Mouse (Mus musculus): ENCODE data around the gene Obscn.

Obscn gene

DNA sequence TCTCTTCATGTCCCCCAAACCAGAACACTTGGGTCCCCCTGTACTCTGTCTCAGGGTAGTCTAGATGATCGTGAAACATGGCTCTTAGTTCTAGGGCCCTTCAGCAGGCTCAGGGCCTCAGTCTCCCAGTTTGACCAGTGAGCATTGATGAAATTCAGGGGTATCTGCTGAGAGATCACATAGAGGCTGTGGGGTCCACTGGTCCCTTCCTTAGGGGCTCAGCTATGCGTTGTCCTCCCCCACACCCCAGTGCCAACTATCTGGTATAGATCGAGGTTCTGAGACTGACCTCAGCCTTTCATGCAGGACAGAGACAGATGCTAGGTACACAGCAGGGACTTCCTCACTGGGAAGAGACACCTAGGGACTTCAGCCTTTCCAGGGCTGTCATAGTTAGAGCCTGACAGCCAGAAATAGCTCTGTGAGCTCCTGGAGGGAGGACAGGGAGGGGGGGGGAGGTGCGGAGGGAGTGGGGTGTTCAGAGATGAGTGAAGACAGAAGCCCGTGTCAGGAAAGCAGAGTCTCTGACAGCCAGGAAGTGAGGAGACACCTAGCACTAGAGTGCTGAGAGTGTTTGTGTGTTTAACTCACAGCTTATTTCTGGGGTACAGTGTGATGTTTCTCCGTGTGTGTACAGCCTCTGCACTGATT lies 152.4 kb downstream of the Obscn start:
- DNase-seq (ENCODE audit: low read depth) = no peak

DNA sequence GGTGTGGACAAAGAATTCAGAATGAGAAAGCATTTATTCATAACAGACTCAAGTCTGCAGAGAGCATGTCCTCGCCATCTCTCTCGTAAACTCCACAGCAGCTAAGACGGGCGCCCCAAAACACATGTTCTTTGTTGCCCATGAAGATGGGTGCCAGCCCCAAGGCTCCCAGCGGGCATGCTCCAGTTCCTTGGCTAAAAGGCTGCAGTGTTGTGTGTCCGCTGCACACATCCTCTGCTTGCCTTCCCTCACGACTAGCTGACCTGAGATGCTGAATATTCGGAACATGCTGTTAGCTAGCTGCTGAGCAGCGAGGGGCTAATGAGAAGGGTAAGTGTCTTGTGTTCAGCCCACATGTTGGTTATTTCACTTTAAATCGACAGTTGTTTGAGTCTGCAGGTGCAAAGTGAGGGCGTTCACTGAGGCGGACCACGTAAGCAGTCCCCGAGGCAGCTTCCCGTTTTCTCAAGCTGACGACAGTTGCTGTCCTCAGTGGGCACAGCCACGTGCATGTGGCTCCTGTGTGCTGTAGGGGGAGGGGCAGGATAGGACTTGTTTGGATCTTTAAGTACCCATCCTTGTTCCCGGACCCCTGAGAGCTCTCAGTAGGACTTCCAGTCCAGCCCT lies 153.6 kb downstream of the Obscn start:
- no peak for DNase-seq (ENCODE audit: low read depth)

DNA sequence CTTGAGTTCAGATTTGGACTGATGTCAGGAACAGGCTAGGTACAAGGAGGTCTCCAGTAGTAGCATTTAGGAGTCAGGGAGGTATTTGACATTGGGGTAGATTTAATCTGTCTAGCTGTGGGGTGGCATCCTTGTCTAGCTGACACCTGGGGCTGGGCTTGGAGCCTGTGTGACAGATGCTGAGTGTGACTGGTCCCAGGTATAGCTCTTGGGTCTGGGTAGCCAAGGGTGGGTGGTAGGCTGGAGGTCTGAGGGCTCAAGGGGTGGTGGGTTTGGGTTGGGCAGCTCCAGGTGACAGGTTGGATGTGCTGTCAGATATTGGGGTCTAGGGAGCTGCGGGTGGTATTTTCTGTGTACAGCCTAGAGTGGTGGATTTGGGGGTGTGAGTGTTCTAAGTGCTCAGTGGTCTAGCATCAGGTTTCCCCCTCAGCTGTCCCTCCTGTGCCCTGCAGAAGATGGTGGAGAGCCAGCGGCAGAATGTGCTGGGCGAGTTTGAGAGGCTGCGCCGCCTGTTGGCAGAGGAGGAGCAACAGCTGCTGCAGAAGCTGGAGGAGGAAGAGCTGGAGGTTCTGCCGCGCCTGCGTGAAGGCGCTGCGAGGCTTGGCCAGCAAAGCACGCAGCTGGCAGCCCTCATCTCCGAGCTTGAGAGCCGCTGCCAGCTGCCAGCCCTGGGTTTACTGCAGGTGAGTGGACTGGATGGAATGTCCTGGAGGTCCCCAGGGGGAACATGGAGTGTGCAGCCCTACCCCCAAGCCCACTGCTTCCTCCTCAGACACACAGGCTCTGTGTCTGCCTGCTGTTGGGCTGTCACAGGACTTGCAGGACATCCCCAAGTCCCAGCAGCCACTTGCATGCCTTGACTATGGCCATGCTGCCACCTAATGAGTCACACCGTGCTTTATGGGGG lies 154.4 kb downstream of the Obscn start:
- no peak for DNase-seq (ENCODE audit: low read depth)

DNA sequence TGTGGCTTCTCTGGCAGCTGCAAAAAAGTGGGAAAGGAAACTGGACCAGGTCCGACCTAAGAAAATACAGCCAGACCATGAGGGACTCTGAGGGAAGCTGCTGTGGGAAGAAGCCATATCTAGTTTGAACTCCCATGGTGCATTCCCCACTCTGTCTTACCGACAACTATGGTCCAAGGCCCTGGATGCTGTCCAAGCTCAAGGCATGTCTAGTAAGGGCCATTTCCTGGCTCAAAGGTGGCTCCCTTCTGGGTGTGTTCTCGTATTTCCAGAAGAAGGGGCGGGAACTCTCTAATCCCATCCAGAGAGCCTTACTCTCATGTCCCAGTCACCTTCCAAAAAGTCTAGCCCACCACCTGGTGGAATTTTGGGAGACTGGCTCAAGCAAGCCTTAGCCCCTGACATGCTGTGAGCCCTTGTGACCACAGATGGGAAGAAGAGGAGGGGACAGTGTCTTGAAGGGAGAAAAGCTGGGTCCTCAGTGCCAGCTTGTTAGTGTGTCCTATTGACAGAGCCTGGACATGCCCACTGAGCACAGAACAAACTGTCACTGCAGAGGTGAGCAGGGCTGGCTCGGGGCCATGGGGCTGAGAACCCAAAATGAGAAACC lies 155.7 kb downstream of the Obscn start:
- no peak for DNase-seq (ENCODE audit: low read depth)

DNA sequence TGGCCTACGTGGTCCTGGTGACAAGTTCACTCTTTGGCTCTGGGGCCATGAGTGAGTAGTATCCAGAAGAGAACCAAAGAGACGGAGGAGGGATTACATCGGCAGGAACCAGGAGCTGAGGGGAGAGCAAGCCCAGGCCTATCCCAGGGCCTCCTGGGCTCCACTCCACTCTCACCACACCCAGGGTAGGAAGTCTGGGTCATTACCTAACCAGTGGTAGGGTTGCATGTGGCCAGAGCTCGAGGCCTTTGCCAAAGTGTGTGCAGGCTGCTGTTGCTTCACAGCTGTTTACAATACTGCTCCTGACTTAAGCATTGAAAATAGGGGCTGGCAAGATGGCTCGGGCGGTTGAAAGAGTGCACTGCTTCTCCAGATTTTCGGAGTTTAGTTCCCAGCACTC lies 156.5 kb downstream of the Obscn start:
- peak; percentile 73 for DNase-seq (ENCODE audit: low read depth)

DNA sequence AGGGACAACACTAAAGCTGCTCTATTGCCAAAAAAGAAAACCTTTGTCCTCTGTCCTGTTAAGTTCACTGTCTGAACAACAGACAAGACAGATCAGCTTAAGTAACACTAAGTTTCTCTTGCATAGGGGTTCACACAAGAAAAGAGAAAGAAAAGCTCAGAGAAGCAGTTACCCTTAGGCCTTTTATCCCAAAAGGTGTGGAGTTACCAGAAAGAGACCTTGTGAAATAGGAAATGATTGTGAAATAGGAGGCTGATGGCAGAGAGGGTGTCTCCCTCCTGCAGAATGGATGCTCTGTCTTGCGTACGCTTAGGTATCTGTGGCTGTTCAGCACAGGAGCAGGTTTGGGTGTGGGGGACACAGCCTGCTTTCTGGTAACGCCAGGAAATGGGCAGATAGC lies 157.0 kb downstream of the Obscn start:
- DNase-seq (ENCODE audit: low read depth) = peak; percentile 80

DNA sequence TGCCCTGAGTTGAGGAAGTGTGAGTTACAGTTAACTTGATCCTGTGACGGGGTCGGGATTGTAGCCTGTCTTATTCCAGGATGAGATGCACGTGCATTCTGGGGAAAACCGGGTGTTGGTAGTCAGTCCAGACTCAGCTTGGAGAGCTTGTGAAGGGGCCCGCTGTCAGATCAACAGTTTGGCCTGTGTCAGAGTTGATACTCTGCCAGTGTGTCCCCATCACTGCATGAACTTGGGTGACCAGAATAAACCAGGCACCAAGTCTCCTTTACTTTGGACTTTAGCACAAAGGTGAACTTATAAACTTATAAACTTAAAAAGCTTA lies 157.5 kb downstream of the Obscn start:
- peak; percentile 47 for DNase-seq (ENCODE audit: low read depth)

DNA sequence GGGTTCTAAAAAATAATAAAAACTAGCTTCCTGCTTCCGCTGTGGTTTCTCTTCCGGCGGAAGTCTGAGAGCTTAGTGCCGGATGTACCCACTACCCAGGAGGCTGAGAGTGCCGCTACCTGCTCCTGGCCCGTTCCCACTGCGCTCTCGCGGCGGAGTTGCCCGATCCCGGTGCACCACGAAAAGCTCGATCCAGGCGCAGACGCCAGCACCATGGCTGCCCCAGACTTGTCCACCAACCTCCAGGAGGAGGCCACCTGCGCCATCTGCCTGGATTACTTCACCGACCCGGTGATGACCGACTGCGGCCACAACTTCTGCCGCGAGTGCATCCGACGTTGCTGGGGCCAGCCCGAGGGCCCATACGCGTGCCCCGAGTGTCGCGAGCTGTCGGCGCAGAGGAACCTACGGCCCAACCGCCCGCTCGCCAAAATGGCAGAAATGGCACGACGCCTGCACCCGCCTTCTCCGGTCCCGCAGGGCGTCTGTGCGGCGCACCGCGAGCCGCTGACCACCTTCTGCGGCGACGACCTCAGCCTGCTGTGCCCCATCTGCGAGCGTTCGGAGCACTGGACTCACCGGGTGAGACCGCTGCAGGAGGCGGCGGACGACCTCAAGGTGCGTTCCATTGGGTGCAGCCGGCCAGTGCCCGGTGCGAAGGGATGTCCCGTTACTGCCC lies 158.0 kb downstream of the Obscn start, which contains the start of gene Trim11:
Gene Trim11, plus strand, starts transcription at position 67 of the 679 bp plus-strand sequence.
- DNase-seq (ENCODE audit: low read depth) = peak; percentile 83

DNA sequence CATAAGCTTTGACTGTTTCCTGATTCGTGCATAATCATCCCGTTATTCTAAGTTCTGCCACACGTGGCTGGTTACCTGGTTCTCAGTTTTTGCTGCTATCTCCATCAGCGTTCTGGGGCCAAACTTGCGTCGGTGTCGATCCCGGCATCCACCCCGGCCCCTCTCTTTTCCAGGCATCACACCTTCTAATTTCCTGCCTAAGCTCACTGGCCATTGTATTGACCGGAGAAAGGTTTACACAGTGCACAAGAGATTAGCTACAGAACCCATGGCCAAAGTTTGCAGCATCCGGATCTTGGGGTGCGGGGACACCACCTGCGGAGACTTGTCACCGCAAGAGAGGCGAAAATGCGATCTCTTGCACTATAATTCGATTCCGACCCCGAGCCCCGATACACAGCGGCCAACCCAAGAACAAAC lies 158.6 kb downstream of the Obscn start:
- peak; percentile 57 for DNase-seq (ENCODE audit: low read depth)

DNA sequence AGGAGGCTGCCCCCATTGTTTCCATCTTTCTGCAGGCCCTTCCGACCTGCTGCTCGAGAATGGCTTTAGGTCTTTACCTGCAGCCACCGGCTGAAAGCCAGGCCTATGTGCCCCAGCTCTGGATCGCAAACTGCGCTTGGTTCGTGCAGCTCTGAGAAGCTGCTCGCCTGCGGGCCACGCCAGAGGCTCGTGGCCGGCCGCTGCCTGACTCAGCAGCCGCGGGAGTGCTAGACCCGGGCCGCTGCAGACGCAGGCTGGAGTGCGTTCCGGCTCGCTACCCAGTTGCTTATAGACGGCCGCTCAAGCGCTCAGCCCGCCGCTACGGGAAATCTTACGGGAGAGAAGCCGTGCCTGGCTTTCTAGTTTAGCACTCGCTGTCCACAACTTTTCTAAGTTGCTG lies 159.1 kb downstream of the Obscn start:
- peak; percentile 50 for DNase-seq (ENCODE audit: low read depth)

DNA sequence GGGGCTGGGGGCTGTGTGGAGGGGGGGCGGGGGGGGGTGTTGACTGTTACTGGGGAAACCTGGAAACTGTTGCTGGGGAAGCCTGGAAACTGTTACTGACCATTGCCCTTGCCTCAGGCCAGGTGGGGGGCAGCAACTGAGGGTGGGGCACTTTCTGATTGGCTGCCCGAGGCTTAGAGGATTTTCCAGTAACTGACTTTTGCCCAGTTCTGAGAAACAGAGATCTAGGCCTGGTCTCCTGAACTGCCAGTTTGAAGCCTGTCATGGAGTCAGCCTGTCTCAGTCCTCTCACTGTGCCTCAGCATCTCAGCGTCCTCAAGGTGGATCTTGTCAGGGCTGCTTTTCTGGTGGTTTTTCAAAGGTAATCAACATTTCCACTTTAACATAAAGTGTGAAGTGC lies 161.8 kb downstream of the Obscn start:
- no peak for DNase-seq (ENCODE audit: low read depth)

DNA sequence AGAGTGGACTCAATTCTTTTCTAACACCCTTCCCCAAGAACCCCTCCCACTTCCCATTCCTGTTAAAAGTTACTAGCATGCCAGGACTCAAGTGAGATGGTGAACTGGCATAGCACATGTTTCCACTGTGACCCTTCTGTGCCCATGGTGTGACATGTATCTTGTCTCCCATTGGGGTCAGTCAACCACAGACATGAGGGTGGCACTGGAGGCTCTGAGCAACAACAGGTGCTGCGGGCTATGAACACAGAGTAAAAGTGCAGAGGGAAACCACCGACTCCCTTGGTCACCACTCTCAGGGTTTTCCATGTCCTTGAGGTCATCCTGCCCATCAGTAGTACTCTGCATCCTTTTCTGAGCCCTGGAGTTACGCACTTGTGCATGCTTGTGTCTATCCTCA lies 164.4 kb downstream of the Obscn start:
- DNase-seq (ENCODE audit: low read depth) = no peak

DNA sequence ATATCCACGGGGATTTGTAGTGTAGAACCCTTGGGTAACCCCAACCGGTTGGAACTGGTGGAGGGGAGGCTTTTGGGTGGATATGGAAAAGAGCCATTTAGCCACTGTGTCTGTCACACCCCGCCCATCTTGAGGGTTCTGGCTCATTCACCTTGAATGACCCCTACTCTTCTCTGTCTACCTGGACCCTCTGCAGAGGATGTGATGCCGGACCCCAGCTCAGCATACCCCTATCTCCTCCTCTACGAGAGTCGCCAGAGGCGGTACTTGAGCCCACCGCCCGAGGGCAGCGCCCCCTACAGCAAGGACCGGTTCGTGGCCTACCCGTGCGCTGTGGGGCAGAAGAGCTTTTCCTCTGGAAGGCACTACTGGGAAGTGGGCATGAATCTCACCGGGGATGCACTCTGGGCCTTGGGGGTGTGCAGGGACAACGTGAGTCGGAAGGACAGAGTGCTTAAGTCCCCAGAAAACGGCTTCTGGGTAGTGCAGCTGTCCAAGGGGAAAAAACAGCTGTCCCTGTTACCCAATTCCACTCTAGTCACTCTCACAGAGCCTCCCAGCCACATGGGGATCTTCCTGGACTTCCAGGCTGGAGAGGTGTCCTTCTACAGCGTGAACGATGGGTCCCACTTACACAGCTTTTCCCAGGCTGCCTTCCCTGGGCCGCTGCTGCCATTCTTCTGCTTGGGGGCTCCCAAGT lies 165.2 kb downstream of the Obscn start:
- DNase-seq (ENCODE audit: low read depth) = no peak

DNA sequence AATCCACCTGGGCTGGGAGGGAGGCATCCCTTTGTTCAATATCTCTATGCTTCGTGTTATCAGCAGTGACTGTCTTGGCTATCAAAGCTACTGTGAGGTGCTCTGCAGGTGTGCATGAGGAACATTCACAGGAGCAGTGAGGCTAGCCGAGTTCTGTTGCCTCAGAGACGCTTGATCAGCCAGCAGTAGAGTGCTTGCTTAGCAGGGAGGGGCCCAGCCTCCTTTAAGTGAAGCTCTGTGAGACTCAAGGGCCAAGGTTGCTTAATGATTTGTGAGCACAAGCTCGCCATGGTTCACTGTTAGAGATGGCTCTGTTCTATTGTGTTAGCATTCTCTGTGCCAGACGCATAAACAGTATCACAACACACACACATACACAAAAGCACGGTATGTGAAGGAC lies 166.5 kb downstream of the Obscn start:
- no peak for DNase-seq (ENCODE audit: low read depth)

DNA sequence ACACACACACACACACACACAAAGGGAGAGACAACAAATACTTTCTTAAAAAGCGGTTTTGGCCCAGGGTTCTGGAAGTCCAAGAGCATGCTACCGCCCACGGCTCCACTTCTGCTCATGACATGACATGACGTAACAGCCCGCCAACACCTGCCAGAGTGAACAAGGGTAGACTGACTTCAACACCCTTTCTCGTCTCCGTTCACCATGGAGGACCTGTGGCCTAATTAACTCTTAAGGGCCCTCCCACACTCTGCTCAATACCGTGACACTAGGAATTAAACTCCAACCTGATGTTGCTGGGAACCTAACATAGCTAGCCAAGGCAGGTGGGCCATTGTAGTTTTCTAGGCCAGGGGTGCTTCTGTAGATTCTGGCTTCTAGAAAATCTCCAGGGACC lies 167.2 kb downstream of the Obscn start:
- no peak for DNase-seq (ENCODE audit: low read depth)

DNA sequence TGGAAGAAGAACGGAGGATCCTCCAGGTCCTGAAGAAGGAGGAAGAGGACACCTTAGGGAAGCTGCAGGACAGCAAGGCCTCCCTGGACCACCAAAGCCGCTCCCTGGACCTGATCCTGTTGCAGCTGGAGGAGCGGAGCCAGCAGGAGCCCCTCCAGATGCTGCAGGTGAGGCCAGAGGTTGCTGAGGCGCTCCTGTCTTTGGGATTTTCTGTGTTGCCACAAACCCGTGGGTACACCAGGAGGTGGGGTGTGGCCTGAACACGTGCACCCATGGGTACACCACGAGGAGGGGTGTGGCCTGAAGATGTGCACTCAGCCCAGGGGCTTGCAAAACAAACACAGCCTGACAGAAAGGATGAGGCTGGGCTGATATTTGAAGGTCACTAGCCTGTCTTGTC lies 167.7 kb downstream of the Obscn start:
- no peak for DNase-seq (ENCODE audit: low read depth)

DNA sequence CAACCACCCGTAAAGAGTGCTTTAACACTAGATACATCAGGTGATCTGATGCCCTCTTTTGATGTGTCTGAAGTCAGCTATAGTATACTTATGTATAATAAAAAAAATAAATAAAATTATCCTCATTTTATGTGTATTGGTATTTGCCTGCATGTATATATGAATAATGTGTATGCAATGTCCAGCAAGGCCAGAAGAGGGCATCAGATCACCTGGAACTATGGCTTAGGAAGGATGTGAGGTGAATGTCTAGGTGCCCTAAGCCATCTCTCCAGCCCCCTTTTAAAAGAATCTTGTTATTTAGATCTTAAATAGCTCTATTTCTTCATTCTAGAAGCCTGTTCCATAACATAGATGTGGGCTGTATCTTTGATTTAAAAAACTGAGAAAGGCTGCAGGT lies 168.9 kb downstream of the Obscn start:
- peak; percentile 68 for DNase-seq (ENCODE audit: low read depth)

DNA sequence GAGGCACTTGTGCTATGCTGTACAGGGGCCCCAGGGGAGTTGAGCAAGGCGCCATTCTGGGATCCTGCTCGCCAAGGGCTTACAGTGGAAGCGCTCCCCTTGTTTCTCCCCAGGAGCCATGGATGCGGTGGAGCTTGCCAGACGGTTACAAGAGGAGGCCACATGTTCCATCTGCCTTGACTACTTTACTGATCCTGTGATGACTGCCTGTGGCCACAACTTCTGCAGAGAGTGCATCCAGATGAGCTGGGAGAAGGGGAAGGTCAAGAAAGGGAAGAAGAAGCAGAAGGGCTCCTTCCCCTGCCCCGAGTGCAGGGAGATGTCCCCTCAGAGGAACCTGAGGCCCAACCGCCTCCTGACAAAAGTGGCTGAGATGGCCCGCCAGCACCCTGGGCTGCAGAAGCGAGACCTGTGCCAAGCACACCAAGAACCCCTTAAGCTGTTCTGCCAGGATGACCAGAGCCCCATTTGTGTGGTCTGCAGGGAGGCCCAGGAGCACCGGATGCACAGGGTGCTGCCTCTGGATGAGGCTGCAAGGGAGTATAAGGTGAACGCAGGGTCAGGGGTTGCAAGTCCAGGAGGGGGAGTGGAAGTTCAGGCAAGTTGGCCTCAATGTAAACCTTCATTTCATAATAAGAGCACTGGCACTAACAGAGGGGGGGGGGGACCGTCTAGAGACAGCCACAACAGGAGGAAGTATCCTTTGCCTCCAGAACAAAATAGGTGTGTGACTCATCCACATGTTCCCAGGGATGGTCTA lies 171.0 kb downstream of the Obscn start:
- peak; percentile 21 for DNase-seq (ENCODE audit: low read depth)

DNA sequence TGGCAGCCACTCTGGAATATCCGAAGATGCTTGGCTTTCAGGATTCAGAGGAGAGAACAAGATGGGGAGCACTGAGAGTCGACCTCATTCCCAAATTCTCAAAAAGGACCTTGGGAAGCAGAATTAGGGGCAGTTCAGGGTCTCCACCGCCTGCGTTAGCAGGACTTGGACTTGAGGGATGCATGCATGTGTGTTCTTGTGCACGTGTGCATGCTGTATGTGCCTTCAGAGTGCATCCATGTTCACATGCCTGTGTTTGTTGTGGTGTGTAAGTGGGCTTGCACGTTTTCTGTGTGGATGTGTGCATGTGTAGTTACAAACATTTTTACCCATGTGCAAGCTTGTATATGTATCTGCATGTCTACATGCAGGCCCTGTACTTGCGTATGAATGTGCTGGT lies 172.0 kb downstream of the Obscn start:
- DNase-seq (ENCODE audit: low read depth) = no peak

DNA sequence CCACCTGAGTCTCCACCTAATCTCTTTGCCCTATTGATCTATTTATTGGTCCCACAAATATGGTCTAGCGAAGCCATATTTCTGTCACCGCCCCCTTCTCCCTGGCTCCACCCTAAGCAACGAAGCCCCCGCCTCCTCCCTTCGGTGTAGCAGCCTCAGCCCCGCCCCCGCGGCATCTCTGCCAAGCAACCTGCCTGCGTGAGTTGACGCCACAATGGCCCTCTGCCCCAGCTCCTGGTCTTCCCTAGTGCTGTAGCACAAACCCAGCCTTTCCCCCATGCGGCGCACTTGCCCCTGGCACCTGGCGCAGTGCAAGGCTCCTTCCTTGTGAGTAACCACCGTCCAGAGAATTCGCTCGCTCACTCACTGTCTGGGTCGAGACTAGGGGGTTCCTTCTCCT lies 172.7 kb downstream of the Obscn start:
- DNase-seq (ENCODE audit: low read depth) = no peak

Measured in 416B (cell line).